Mouse (Mus musculus) adipocyte (in vitro differentiated cells): ENCODE results near the gene Slc26a11.
"Not testable (repeated sequence)": the region's sequence is repeated elsewhere in the genome, so short reads cannot be mapped to it uniquely, and the experiment has no call there.

Source experiments
- DNase-seq: peaks from one replicate; pipeline ENCODE4 v3.0.0-alpha.2; 2016; ENCODE audit warnings: low spot score

Slc26a11 gene

DNA sequence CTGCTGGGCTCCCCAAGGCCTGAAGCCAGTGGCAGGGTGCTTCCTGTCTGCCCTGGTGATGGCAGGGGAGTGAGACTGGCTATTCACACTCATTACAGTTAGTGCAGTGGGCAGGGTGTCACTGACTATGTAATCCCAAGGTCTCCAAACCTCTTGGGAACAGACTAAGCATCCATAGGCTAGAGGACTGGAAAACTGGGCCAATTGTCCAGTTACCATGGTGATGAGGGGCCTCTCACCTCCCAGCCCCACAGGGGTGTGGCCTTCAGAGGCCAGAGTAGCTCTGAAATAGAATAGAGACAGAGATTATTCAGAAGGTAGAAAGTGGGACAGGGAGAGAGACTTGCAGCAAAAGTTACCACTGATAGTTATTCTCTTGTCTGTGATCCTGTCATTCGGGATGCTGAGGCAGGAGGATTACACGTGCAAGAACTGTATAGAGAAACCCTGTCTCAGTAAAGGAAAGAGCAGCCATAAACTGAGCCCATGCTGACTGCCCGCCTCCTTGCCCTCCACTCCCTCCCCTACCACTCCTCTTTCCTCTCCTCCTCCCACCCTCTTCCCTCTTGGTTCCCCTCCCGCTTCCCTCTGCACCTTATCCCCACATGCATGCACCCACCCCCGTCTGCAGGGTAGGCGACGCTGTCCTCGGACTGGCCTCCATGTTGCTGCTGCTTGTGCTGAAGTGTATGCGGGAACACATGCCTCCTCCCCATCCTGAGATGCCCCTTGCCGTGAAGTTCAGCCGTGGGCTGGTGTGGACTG is 7.6 kb downstream of the Slc26a11 start:
- DNase-seq = no peak

DNA sequence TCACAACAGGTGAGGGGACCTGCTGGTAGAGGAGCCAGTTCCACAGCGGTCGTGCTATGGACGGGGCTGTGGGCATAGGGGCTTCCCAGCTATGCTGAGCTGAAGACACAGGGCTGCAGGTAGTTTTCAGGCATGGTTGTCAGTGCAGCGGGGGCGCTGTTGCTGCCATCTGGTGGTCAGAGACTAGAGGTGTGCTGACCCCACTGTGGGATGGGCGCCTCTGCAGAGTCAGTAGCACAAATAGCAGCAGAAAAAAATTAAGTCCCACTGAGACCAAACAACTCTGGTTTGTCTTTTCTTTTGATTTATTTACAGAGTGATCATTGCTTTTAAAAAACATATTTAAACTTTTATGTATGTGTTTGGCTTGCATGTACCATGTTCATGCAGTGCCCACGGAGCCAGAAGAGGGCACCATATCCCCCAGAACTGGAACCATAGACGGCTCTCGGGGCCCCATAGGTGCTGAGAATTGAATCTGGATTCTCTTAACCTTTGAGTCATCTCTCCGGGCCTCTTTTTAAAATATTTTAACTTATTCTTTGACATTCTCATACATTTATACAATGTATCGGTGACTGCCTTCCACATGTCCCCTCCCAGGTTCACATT is 8.3 kb downstream of the Slc26a11 start:
- peak; percentile 69 for DNase-seq

DNA sequence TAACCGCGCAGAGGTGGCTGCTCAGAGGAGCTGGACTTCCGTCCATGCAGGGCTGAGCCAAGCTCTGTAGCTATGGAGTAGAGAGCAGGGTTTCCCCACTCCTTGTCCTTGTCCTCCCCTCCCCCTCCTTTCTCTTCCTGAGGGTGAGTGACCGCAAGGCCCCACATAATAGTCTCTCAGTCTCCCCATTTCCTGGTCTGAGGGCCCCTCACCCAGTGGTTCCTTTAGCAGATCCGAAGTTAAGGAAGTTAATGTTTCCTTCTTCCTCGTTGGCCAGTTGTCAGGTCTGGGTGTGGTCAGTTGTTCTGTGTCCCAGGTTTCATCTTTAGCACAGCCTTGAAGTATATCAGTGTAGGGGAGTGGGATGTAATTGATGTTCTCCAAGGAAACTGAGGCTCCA is 20.1 kb downstream of the Slc26a11 start:
- DNase-seq = no peak

DNA sequence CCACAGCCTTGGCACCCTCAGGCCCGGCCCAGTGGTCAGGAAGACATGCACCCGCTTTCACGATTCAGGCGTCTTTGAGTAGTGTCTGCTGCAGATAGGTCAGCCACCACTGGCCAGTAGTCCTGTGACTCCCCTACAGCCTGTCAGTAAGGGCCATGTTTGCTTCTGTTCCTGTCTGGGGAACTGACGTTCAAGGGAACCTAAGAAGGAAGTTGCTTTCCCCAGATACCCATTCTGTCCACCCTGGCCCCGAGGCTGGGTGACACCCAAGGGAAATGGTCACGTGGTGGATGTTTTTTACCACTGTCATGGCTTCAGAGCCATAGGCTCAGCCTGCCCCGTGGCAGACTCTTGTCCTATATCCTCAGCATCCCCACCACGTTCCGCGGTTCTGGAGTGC is 22.0 kb downstream of the Slc26a11 start:
- DNase-seq = no peak

DNA sequence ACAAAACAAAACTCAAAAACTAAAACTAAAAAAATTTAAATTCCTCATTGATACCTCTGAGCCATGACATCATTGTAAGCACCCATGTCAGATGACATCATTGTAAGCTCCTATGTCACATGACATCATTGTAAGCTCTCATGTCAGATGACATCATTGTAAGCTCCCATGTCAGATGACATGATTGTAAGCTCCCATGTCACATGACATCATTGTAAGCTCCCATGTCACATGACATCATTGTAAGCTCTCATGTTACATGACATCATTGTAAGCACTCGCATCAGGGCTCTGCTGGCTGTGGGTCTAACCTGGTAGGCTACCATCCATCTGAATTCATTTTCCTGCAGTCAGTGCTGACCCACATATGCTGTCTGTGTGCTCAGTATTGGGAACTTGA is 23.2 kb downstream of the Slc26a11 start:
- no peak for DNase-seq

DNA sequence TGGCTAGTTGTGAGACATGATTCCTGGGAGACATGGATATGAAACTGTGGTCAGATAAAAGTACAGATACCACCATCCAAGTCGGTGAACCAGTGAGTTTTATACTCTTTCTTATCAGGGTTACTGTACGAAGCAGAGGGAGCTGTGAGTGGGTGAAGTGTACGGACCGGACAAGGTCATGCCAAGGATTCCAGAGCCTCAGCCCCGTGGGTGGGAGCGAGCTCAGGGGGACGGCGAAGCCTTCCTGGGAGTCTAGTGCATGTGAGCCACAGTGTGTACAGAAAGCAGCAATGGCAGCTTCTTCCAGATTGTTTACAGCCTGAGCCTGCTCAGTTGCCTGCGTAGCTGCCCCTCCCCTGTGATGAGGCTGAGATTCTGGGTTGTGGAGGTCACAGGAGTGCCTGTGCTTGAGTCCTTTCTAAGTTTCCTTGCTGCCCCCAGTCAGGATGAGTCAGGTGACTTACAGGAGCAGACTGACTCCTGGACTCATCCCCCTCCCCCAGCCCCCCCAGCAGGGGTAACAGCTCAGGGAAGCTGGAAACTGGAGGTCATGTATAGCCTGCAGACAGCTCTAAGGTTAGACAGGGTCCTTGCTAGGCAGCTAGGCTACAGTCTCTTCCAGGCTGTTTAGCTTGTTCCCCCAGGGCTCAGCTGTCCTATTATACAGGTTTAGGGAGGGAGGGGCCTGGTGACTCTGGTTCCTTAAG is 26.4 kb downstream of the Slc26a11 start:
- no peak for DNase-seq

DNA sequence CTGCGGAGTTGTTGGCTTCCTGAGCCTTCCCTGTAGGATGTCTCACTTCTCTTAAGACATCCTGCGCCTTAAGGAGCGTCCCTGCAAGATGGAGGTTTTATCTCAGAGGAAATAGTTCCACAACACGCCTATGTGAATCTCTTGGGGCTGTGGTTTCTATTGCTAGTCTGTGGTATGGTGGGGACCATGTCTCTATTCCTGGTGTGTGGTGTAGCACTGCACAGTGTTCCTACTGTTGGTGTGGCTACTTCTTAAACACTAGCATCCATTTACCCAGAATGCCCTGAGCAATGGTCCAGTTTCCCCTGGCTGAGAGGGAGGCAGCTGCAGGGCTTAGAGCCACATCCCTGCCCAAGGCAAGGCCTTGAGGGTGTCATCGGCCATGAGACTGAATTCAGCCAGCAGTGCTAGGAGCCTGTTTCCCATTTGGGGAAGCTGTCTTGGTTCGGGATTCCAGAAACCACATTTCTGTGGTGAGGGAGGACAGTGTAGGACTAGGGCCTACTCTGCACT is 27.0 kb downstream of the Slc26a11 start:
- no peak for DNase-seq

DNA sequence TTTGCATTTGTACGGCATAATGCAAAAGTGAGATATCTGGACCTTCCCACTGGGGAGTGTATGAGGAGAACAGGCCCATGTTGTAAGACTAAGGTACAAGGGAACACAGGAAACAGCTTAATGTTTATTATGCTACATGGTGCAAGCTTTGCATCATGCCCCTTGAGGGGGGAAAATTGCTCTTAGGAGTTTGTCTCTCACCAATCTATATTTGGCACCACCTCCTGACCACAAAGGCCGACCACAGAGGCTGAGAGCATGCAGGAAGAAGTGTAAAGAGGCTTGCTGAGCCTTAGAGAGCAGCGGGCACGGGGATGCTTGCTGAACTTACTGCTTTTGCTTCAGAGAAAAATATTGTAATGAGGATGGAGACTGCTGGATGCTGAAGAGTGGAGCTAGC is 29.5 kb downstream of the Slc26a11 start:
- DNase-seq = no peak

DNA sequence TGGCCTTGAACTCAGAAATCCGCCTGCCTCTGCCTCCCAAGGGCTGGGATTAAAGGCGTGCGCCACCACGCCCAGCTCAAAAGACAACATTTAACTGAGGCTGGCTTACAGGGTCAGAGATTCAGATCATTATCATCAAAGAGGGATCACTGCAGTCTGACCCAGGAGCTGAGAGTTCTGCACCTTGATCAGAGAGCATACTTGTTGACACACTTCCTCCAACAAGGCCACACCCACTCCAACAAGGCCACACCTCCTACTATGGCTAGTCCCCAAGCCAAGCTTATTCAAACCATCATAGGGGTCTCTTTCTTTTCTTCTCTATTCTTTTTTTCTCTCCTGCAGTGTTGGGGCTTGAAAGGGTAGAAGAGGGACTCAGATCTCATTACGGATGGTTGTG is 30.9 kb downstream of the Slc26a11 start:
- DNase-seq = no peak

DNA sequence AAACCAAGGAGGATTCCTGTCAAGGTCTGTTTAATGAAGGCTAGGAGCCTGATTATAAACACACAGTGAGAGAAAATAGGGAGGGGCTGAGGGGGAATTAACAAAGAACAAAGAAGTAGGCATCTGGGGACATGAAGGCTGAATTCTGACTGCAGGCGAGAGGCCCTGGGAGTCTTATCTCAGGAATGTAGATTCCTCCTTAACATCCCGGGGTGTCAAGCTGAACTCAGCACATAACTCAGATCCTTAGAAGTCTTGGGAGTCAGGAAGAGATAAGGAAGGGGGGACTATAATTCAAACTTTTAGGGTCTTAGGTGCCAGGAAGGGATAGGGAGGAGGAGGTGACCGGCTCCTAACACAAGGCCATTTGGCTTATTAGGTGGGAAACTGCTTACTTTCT is 31.9 kb downstream of the Slc26a11 start:
- DNase-seq = not testable (repeated sequence)

DNA sequence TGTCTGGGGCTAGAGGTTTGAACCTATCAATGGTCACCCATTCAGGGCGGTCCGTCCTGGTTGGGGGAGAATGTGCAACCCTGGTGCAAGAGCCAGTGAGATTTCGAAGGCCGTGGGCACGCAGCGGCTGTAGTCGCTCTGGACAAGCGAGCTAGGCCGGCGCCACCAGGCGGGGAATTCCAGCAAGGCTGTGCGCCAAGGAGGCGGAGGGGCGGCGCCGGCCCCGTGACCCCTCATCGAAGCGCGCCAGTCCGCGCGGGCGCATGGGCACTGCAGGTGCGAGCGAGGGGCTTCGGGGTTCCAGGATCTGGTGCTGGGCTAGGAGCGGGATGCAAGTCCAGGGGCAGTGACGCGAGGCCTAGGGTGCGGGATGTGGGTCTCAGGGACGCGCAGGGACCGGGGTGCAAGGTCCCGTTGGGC is 34.5 kb downstream of the Slc26a11 start:
- DNase-seq = peak; percentile 85

DNA sequence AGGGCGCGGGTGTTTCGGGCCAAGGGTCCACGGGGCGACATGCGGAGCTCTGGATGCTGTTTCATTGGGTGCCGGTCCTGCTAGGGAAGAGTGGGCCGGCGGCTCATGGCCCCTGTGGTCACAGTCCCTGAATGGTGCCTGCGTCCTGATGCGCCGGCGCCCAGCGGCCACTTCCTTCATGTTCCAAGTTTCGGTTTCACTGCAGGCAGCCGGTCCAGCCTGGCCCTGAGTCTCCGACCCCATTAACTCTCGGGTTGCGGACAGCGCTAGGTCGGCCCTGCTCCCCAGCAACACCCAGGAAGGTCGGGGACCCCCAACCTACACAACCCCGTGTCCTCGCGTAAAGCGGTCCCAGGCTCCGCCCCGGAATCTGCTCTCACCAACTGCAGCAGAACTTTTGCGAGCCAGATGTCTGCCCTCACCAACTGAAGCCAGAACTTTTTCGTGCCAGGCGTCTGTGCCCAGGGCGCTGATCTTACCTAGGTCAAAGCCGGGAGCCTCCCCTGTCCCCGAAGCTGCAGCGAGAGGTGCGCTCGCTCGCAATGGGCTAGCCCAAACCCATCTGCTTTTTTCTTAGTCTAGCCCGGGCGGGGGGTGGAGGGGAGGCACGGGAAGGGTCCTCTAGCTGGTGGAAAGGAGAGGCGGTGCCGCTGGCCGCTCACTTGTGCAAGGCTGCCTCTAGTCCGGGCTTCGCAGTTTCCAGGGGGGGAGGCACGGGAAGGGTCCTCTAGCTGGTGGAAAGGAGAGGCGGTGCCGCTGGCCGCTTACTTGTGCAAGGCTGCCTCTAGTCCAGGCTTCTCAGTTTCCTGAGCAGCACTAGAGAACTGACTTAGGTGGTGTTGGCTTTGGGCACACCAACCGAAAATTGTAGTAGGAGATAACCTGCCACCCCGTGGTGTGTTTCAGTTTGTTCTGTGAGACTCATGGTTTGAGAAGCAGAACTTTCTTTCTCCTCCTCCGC is 35.2 kb downstream of the Slc26a11 start:
- peak; percentile 80 for DNase-seq

DNA sequence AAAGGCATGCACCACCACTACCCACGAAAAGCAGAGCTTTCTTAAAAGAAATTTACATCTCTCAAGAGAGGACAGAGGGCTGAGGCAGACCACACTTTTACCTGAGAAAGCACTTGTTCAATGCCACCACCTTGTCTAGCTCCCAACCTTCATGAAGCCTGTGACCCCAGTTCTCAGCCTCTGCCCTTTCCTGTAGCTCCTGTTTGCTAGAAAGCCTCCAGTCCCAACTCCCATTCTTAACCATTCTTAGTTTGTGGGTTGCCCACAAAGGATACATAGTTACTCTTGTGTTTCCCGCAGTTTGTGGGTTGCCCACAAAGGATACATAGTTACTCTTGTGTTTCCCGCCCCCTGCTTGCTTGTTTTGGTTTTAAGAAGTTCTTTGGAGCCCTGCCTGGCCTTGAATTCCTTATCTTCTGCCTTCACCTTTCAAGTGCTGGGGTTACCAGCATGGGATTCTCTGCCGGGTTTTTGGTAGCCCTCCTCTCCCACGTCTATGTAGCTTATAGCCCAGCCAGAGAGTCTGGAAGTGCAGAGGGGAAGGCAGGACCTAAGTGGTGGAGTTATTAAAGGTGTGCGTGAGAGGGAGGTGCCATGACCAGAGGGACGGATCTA is 36.1 kb downstream of the Slc26a11 start:
- no peak for DNase-seq

DNA sequence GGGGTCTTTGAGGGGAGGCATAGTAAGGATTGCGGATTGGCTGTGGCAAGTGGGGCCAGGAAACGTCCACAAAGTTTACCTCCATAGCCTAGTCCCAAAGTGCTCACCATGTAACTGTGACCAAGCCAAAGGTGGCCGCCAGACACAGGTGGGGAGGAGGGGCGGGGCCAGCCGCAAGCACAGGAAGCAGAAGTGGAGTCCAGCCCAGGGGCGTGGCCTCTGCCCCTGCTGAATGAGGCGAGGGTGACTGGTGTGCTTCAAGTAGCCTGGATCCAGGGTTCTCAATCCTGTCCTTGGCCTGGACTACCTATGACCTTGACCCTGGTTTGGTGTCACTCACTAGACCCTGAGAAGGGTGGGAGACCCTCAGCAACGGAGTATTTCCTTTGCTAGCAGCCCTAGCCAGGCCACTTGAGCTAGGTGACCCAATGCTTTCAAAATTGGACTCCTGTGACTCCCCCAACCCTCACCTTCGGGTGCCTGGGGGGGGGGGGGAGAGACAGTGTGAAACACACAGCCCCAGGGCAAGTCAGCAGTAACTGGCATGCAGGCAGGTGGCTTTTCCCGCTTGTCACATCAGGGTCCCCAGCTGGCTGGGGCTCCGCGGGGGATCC is 36.8 kb downstream of the Slc26a11 start:
- peak; percentile 14 for DNase-seq

DNA sequence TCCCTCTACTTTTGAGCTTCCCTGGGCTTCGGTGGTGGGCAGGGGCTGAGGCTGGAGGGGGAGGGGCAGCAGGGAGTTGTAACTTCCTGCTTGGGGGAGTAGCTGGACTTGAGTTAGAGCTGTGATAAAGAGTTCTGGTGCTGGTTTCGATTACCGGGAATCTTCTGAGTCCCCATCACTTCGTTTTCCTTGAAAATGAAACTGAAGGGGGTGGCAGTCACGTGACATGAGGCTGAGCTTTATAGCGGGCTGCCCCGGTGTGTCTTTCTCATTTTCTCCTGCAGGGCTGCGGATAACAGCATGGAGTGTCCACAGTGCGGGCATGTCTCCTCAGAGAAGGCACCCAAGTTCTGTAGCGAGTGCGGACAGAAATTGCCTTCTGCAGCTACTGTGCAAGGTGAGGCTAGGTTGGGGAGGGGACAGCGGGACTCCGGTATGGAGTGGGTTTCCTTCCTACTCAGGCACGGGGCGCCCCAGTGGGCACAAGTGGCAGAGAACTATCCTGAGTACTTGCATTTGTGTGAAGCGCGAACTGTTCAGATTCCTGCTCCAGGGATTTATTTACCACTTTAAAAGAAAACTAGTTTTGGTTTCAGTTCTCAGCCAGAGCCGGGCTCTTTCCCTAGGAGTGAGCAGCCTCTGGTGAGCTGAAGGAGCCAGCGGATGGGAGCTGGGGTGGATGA is 37.6 kb downstream of the Slc26a11 start, which contains the start of gene Rnf213:
Gene Rnf213, plus strand, starts transcription at position 301 of the 683 bp plus-strand sequence.
- peak; percentile 67 for DNase-seq

DNA sequence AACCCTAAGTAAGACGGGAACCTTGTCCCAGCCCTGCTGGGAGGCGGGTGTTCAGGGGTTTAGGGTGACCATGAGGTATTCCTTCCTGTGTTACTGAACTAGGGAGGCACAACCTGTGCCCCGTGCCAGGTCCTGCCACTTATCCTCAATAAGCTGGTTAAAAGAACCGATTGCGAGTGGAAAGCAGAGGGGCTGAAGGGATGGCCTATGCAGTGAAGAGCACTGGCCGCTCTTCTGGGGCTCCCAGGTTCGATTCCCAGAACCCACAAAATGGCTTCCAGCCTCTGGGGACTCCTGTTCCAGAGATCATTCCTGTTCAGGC is 38.1 kb downstream of the Slc26a11 start:
- no peak for DNase-seq

DNA sequence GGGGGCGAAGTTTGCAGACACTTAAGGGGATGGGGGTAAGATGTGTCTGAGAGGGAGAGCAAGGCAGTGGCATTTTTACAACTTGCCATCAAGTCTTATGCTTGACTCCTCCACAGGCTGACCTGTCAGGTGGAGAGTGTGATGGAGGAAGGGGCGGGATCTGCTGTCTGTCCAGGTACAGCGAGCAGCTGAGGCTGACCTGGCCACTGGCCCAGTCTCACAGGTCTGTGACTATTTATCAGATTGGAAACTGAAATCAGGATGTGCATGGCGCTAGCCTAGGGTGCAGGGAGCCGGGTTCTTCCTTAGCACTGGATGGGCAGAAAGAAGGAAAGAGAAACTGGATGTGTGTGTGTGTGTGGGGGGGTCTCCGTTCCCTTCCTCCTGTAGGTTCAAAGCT is 38.9 kb downstream of the Slc26a11 start:
- DNase-seq = no peak

DNA sequence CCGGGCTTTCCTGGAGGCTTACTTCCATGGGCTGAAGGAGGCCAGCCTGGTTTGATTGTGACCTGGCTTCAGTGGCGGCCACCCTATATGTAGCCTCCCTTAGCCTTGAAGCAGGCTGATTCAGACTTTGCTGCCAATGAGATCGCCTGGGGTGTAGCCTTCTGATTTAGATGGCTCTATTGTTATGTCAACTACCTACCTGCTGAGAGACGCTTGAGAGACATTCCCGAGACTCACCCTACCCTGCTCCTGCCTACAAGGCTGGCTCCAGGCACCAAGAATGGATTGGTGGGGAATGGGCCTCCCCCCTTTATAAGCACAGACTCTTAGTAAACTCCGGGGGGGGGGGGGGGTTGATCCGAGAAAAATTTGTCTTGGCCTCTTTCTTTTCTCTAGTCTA is 40.0 kb downstream of the Slc26a11 start:
- no peak for DNase-seq

DNA sequence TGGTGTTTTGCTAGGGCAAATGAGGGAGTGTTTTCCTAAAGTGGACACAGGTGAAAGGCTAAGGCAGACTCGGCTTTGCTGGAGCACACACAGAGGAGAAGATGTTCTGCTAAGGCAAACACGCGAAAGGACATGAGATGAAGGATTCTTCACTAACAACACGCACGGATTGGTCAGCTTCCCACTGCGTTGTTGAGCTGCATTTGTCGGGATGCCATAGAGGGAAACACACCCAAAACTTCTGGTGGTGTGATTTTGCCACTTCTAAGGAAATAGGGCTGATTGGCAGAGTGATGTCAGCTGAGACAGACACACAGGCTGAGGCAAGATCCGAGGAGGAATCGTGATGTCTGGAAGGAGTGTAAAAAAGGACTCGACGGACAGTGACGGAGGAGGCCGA is 40.6 kb downstream of the Slc26a11 start:
- DNase-seq = no peak

DNA sequence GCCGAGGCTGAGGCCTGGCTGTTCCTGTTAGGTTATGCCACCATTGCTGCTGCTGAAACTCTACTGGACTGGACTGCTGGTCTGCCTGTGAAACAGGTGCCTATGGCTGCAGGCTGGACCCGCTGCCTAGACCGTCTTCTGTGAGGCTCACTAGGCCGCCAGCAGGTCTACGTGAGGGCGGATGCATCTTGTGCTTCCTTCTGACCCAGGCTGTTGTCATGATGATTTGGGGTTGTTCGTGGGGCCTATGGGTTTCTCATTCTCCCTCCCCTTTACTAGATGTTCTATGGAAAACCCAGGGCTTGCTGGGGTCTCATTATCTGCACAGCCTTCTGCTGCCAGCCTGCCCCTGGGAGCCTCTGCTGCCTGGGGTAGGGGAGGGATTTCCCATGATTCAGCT is 41.1 kb downstream of the Slc26a11 start:
- DNase-seq = no peak
